Mouse (Mus musculus) midbrain, embryonic 12.5 days (tissue): ENCODE results near the gene Vmn2r16. TPM values are rescaled to one million over a fixed set of nuclear protein-coding genes. Genes with fewer than 3 reads are reported as not detected.

Experiments
- ATAC-seq: fragments of 200-750 bp; cut with Nextera tagmentation; 2 replicates; pipeline ENCODE4 v1.8.0; 2017; ENCODE audit warnings: low read depth, moderate TSS enrichment, moderate library complexity; ENCODE audit not compliant: low FRiP score
- H3K27ac ChIP-seq: fragments of 300-500 bp; sonication (generic); replicated peaks from 2 replicates; pipeline ENCODE4 v1.5.1; 2016; ENCODE audit warnings: mild to moderate bottlenecking
- H3K27me3 ChIP-seq: fragments of 300-500 bp; sonication (generic); 2 replicates; pipeline ENCODE4 v1.6.1; 2016; ENCODE audit warnings: mild to moderate bottlenecking
- H3K36me3 ChIP-seq: fragments of 300-500 bp; sonication (generic); 2 replicates; pipeline ENCODE4 v1.6.1; 2016
- H3K4me1 ChIP-seq: fragments of 300-500 bp; sonication (generic); 2 replicates; pipeline ENCODE4 v1.6.1; 2016
- H3K4me2 ChIP-seq: fragments of 300-500 bp; sonication (generic); replicated peaks from 2 replicates; pipeline ENCODE4 v1.6.1; 2016; ENCODE audit warnings: mild to moderate bottlenecking, moderate library complexity
- H3K4me3 ChIP-seq: fragments of 300-500 bp; sonication (generic); 2 replicates; pipeline ENCODE4 v1.5.1; 2016; ENCODE audit warnings: mild to moderate bottlenecking
- H3K9ac ChIP-seq: fragments of 300-500 bp; sonication (generic); replicated peaks from 2 replicates; pipeline ENCODE4 v1.6.1; 2016; ENCODE audit warnings: mild to moderate bottlenecking, moderate library complexity
- H3K9me3 ChIP-seq: fragments of 300-500 bp; sonication (generic); 2 replicates; pipeline ENCODE4 v1.6.1; 2016; ENCODE audit warnings: mild to moderate bottlenecking
- WGBS: fragments of 180-500 bp; shearing (Covaris S2); methylation state at CpG from one replicate; pipeline ENCODE4 v1.1.7; 2016; 5-methylcytosine and 5-hydroxymethylcytosine counted together
- polyA plus RNA-seq: library from polyadenylated mRNA; unstranded; fragments of >200 nt; fragmentation: Nextera tagmentation; extraction: Ambion mirVana; gene quantifications from 2 replicates; pipeline ENCODE4 v1.2.1, GENCODE M21; 2016

The Vmn2r16 gene
- polyA plus RNA-seq = not detected in 2 replicates

DNA sequence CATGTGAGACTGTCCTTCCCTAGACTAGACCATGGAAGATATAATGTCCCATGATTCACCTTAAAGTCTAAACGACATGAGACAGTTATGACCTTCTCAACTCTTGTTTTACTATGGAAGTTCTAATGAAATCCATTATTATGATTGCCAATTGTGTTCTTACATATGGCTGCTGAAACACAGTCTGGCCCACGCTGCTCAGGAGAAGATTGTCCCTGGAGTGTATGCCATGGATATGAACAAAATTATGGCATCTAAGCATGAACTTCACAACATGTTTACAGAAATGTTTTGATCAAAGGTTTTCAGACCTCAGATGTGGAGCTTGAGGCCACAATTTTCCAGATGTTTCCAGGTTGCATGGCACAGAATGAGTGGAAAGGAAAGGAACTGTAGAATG lies at the start of gene Vmn2r16:
TSS of gene Vmn2r16 (plus strand) at position 301 of the 400 bp plus-strand sequence.
- Histone ChIP-seq H3K9ac (no peak within 1 kb of the TSS), H3K36me3 (no peaks in the 10 kb centered on the region), H3K4me3 (no peak within 1 kb of the TSS), H3K27ac (no peak within 1 kb of the TSS), H3K4me1 (no peaks in the 10 kb centered on the region), H3K4me2 (no peak within 1 kb of the TSS), H3K9me3 (peaks cover 36% of the 10 kb centered on the region), H3K27me3 (no peaks in the 10 kb centered on the region)
- ATAC-seq = no peak
- WGBS = 52% methylated on average over 2 of the region's 2 CpGs

DNA sequence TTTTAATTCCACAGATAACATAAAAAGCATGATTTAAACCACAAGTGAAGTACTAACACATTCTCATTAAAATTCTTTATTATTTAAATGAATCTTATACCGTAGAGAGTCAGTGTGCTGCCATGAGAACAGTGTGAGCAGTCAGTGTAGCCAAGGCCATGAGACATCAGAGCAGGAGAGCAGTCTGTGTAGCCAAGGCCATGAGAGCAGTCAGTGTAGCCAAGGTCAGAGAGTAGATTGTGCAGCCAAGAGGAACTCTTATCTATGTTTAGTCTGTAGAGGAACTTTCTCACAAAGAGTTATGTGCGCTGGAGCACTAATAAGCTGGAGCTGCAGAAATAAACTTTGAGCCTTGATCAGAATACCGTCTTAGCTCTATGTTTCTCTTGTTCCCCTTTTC lies 35.3 kb upstream of the Vmn2r16 start:
- Histone ChIP-seq H3K4me3 (no peak overlapping the region), H3K27ac (no peak overlapping the region), H3K4me2 (no peak overlapping the region), H3K36me3 (no peaks in the 10 kb centered on the region), H3K9me3 (peaks cover 10% of the 10 kb centered on the region), H3K27me3 (no peaks in the 10 kb centered on the region), H3K9ac (no peak overlapping the region), H3K4me1 (no peaks in the 10 kb centered on the region)
- no peak for ATAC-seq
- 83% methylated on average over 3 of the region's 3 CpGs for WGBS

DNA sequence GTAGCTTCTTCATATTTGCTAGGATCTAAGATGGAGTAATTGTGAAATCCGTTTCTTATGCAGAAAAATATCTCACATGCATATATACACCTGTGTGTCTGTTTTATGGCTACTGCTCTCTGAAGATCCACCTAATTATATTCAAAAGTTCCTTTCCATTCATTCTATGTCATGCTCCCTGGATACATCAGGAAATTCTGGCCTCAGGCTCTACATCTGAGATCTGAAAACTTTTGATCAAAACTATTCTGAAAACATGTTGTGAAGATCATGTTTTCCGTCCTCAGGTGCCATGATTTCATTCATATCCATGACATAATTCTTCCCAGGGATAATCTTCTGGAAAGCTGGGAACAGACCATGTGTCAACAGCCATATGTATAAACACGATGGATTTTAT lies 32.4 kb upstream of the Vmn2r16 start, which contains the start of gene Vmn2r15:
TSS of gene Vmn2r15 (minus strand) at position 101 of the 400 bp plus-strand sequence.
- Histone ChIP-seq H3K36me3 (no peaks in the 10 kb centered on the region), H3K4me1 (no peaks in the 10 kb centered on the region), H3K9ac (no peak within 1 kb of the TSS), H3K4me3 (no peak within 1 kb of the TSS), H3K27ac (no peak within 1 kb of the TSS), H3K27me3 (no peaks in the 10 kb centered on the region), H3K9me3 (0 out of 2 replicates have a peak, but pooled peaks cover 10% of the 10 kb centered on the region), H3K4me2 (no peak within 1 kb of the TSS)
- no peak for ATAC-seq
- WGBS = 56% methylated on average over 3 of the region's 3 CpGs

DNA sequence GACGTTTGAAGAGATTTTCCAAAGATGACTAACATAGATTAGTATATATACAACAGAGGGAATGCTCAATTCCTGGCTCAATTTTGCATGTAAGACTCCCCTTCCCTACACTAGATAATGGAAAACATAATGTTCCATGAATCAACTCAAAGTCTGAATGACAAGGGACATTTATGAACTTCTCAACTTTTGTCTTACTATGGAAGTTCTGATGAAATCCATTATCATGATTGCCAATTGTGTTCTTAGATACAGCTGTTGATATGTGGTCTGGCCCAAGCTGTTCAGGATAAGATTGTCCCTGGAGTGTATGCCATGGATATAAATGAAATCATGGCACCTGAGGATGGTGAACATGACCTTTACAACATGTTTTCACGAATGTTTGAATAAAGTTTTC lies 89.4 kb downstream of the Vmn2r16 start, which contains the start of gene Vmn2r17:
TSS of gene Vmn2r17 (plus strand) at position 301 of the 400 bp plus-strand sequence.
- 64% methylated on average over 2 of the region's 2 CpGs for WGBS
- Histone ChIP-seq H3K36me3 (no peaks in the 10 kb centered on the region), H3K4me2 (no peak within 1 kb of the TSS), H3K27me3 (no peaks in the 10 kb centered on the region), H3K4me3 (no peak within 1 kb of the TSS), H3K4me1 (no peaks in the 10 kb centered on the region), H3K27ac (no peak within 1 kb of the TSS), H3K9ac (no peak within 1 kb of the TSS), H3K9me3 (peaks cover 13% of the 10 kb centered on the region; the same call in 1 of the 2 replicates)
- no peak for ATAC-seq

Other genes with a start within 250 kb of the Vmn2r16 start
- not detected in 2 replicates for gene Vmn2r12, start 232.2 kb upstream of the Vmn2r16 start, polyA plus RNA-seq
- not detected in 2 replicates for gene Vmn2r13, start 138.0 kb upstream of the Vmn2r16 start, polyA plus RNA-seq
- not detected in 2 replicates for gene Vmn2r14, start 105.5 kb upstream of the Vmn2r16 start, polyA plus RNA-seq
- gene Vmn2r15, start 32.5 kb upstream of the Vmn2r16 start, polyA plus RNA-seq = not detected in 2 replicates
- gene Vmn2r17, start 89.5 kb downstream of the Vmn2r16 start, polyA plus RNA-seq = not detected in 2 replicates
- gene Crlf2, start 228.8 kb downstream of the Vmn2r16 start, polyA plus RNA-seq = 5.7 TPM in 2 replicates